Mouse (Mus musculus) midbrain, embryonic 10.5 days (tissue): ENCODE measurements around the gene Plscr3. TPM values are rescaled to one million over a fixed set of nuclear protein-coding genes. Genes with fewer than 3 reads are reported as not detected.
A peak's percentile ranks its signal among the peaks of the same experiment; 100 is the strongest.

Experiments used
- DNase-seq: peaks from one replicate; pipeline ENCODE4 v3.0.0-alpha.2; 2017; ENCODE audit warnings: low spot score
- H3K27ac ChIP-seq: fragments of 300-500 bp; sonication (generic); replicated peaks from 2 replicates; pipeline ENCODE4 v1.5.1; 2016; ENCODE audit warnings: mild to moderate bottlenecking
- H3K27me3 ChIP-seq: fragments of 300-500 bp; sonication (generic); 2 replicates; pipeline ENCODE4 v1.6.1; 2016; ENCODE audit warnings: low read depth, mild to moderate bottlenecking; ENCODE audit not compliant: poor library complexity, severe bottlenecking
- H3K36me3 ChIP-seq: fragments of 300-500 bp; sonication (generic); 2 replicates; pipeline ENCODE4 v1.6.1; 2016; ENCODE audit warnings: mild to moderate bottlenecking, moderate library complexity
- H3K4me1 ChIP-seq: fragments of 300-500 bp; sonication (generic); 2 replicates; pipeline ENCODE4 v1.6.1; 2016
- H3K4me3 ChIP-seq: fragments of 300-500 bp; sonication (generic); 2 replicates; pipeline ENCODE4 v1.5.1; 2016; ENCODE audit warnings: mild to moderate bottlenecking, moderate library complexity
- H3K9me3 ChIP-seq: fragments of 300-500 bp; sonication (generic); replicated peaks from 2 replicates; pipeline ENCODE4 v1.6.1; 2016; ENCODE audit warnings: mild to moderate bottlenecking
- WGBS: fragments of 180-500 bp; shearing (Covaris S2); methylation state at CpG from one replicate; pipeline ENCODE4 v1.1.7; 2016; 5-methylcytosine and 5-hydroxymethylcytosine counted together
- microRNA-seq: library from miRNA; unstranded; fragments of <30 nt; microRNA quantifications from one replicate; pipeline ENCODE4, GENCODE M21; 2017
- polyA plus RNA-seq: library from polyadenylated mRNA; unstranded; fragments of >200 nt; fragmentation: Nextera tagmentation; extraction: Ambion mirVana; gene quantifications from 2 replicates; pipeline ENCODE4 v1.2.1, GENCODE M21; 2016

Gene Plscr3
- polyA plus RNA-seq, 1 experiment from 2014 or later, result 70.4 TPM

- DNase-seq, result no peak
- Histone ChIP-seq H3K4me3 (no peak overlapping the region), H3K9me3 (no peaks in the 10 kb centered on the region), H3K4me1 (peaks cover 23% of the 10 kb centered on the region), H3K27ac (no peak overlapping the region), H3K27me3 (no peaks in the 10 kb centered on the region), H3K36me3 (peaks cover 5% of the 10 kb centered on the region; the same call in 1 of the 2 replicates)
- 89% methylated on average over 5 of the region's 5 CpGs for WGBS
Observed at GRCm38 (mm10) chr11:69894671-69895070, 48.5 kb downstream of the Plscr3 start.

DNA sequence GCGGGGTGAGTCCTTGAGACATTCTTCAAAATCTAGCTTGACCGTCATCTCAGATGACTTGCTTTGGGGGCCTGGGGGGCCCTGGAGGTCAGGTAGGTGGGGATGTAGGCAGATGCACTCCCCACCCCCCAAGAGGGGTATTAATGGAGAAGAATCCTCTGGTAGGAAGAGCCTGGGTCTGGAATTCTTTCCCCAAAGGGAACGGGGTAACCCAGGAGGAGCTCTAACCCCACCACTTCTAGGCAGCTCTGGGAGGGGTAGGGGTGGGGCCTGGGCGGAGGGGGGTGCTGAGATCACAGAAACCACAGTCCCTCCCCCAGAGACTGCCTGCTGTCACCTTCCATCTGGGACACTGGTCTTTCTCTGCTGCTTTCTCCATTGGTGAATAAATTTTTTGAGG is 49.1 kb downstream of the Plscr3 start, which contains the start of gene Acap1:
TSS of gene Acap1 (minus strand) at position 249 of the 400 bp plus-strand sequence.
- Histone ChIP-seq H3K4me1 (peaks cover 29% of the 10 kb centered on the region), H3K27me3 (no peaks in the 10 kb centered on the region), H3K4me3 (no peak within 1 kb of the TSS), H3K27ac (no peak within 1 kb of the TSS), H3K36me3 (peaks cover 5% of the 10 kb centered on the region; the same call in 1 of the 2 replicates), H3K9me3 (no peaks in the 10 kb centered on the region)
- no peak for DNase-seq
- WGBS, result 69% methylated on average over 4 of the region's 4 CpGs

- H3K4me1 ChIP-seq, result peaks cover 51% of the 10 kb centered on the region
Observed at GRCm38 (mm10) chr11:69899870-69900269, 53.7 kb downstream of the Plscr3 start.

GRCm38 (mm10) chr11:69900471-69901405 is 54.6 kb downstream of the Plscr3 start, which contains the start of the genes 2810408A11Rik and Neurl4:
Gene 2810408A11Rik, minus strand, starts transcription at chr11:69900987.
Gene Neurl4, plus strand, starts transcription at chr11:69901072.
- WGBS, result under 1% methylated on average over 38 of the region's 38 CpGs
- peak within 1 kb of the TSS; percentile 91 for H3K4me3 ChIP-seq
- no peaks in the 10 kb centered on the region for H3K27me3 ChIP-seq
- no peaks in the 10 kb centered on the region for H3K9me3 ChIP-seq
- peak within 1 kb of the TSS; percentile 100 for H3K27ac ChIP-seq
- H3K4me1 ChIP-seq, result peaks cover 51% of the 10 kb centered on the region
- peaks cover 34% of the 10 kb centered on the region for H3K36me3 ChIP-seq
- DNase-seq, result peak; percentile 93

More at GRCm38 (mm10) chr11:69899870-69900269, 53.7 kb downstream of the Plscr3 start:
- 29% methylated on average over 4 of the region's 4 CpGs for WGBS
- H3K27ac ChIP-seq, result peak overlapping the region; percentile 100
- DNase-seq, result no peak
- peak overlapping the region; percentile 91 for H3K4me3 ChIP-seq
- peaks cover 25% of the 10 kb centered on the region for H3K36me3 ChIP-seq
- H3K27me3 ChIP-seq, result no peaks in the 10 kb centered on the region
- no peaks in the 10 kb centered on the region for H3K9me3 ChIP-seq

GRCm38 (mm10) chr11:69901406-69901846 is 55.2 kb downstream of the Plscr3 start:
- Histone ChIP-seq H3K9me3 (no peaks in the 10 kb centered on the region), H3K4me1 (peaks cover 51% of the 10 kb centered on the region), H3K4me3 (peak overlapping the region; percentile 91), H3K36me3 (peaks cover 41% of the 10 kb centered on the region), H3K27me3 (no peaks in the 10 kb centered on the region), H3K27ac (peak overlapping the region; percentile 100)
- WGBS, result under 1% methylated on average over 42 of the region's 42 CpGs
- peak; percentile 97 for DNase-seq

Small RNA genes within 50 kb of the gene (microRNA-seq; reads per million reads assigned to microRNA genes)
- not detected for gene Mir6924

Other genes with a start within 250 kb of the Plscr3 start
- gene Atp1b2, start 240.4 kb upstream of the Plscr3 start, polyA plus RNA-seq, result 6.0 and 8.6 TPM in 2 replicates
- gene Shbg, start 228.5 kb upstream of the Plscr3 start, polyA plus RNA-seq, result not detected in 2 replicates
- gene Sat2, start 224.4 kb upstream of the Plscr3 start, polyA plus RNA-seq, result 16.1 and 20.6 TPM in 2 replicates
- 36.2 and 39.1 TPM in 2 replicates for gene Fxr2, start 213.4 kb upstream of the Plscr3 start, polyA plus RNA-seq
- 0.16 TPM in 1 of 2 replicates, not detected in the other for gene Sox15, start 191.1 kb upstream of the Plscr3 start, polyA plus RNA-seq
- 85.1 and 86.2 TPM in 2 replicates for gene Mpdu1, start 183.7 kb upstream of the Plscr3 start, polyA plus RNA-seq
- 7.0 and 7.4 TPM in 2 replicates for gene Cd68, start 180.2 kb upstream of the Plscr3 start, polyA plus RNA-seq
- gene Eif4a1, start 174.0 kb upstream of the Plscr3 start, polyA plus RNA-seq, result 710 and 716 TPM in 2 replicates
- gene Senp3, start 164.3 kb upstream of the Plscr3 start, polyA plus RNA-seq, result 112 and 114 TPM in 2 replicates
- 0.11 and 0.30 TPM in 2 replicates for gene Tnfsf13, start 160.6 kb upstream of the Plscr3 start, polyA plus RNA-seq
- 1.2 and 1.4 TPM in 2 replicates for gene Tnfsf12, start 150.5 kb upstream of the Plscr3 start, polyA plus RNA-seq
- 1.0 and 1.3 TPM in 2 replicates for gene Tnfsfm13, start 150.3 kb upstream of the Plscr3 start, polyA plus RNA-seq
- gene Polr2a, start 87.7 kb upstream of the Plscr3 start, polyA plus RNA-seq, result 25.6 and 32.2 TPM in 2 replicates
- gene Slc35g3, start 84.4 kb upstream of the Plscr3 start, polyA plus RNA-seq, result 0.09 TPM in 1 of 2 replicates, not detected in the other
- 0.64 and 0.91 TPM in 2 replicates for gene Zbtb4, start 80.5 kb upstream of the Plscr3 start, polyA plus RNA-seq
- gene Chrnb1, start 50.4 kb upstream of the Plscr3 start, polyA plus RNA-seq, result 1.1 TPM in 2 replicates
- 1.0 and 1.4 TPM in 2 replicates for gene Fgf11, start 44.5 kb upstream of the Plscr3 start, polyA plus RNA-seq
- 0.90 and 0.99 TPM in 2 replicates for gene Tmem102, start 40.8 kb upstream of the Plscr3 start, polyA plus RNA-seq
- gene Gm39566, start 31.1 kb upstream of the Plscr3 start, polyA plus RNA-seq, result not detected in 2 replicates
- not detected in 2 replicates for gene Spem2, start 27.9 kb upstream of the Plscr3 start, polyA plus RNA-seq
- gene Spem1, start 24.2 kb upstream of the Plscr3 start, polyA plus RNA-seq, result 0.12 and 0.19 TPM in 2 replicates
- 6.1 and 8.6 TPM in 2 replicates for gene Nlgn2, start 8.6 kb upstream of the Plscr3 start, polyA plus RNA-seq
- 345 and 346 TPM in 2 replicates for gene Tmem256, start 7.9 kb upstream of the Plscr3 start, polyA plus RNA-seq
- 0.41 and 0.44 TPM in 2 replicates for gene Tnk1, start 12.4 kb downstream of the Plscr3 start, polyA plus RNA-seq
- not detected in 2 replicates for gene Tmem95, start 31.6 kb downstream of the Plscr3 start, polyA plus RNA-seq
- gene Kctd11, start 35.0 kb downstream of the Plscr3 start, polyA plus RNA-seq, result 6.4 and 7.0 TPM in 2 replicates
- 1.0 and 1.2 TPM in 2 replicates for gene Acap1, start 49.2 kb downstream of the Plscr3 start, polyA plus RNA-seq
- gene 2810408A11Rik, start 54.6 kb downstream of the Plscr3 start, polyA plus RNA-seq, result 14.8 and 20.5 TPM in 2 replicates
- 12.8 and 14.3 TPM in 2 replicates for gene Neurl4, start 54.7 kb downstream of the Plscr3 start, polyA plus RNA-seq
- gene Gps2, start 67.5 kb downstream of the Plscr3 start, polyA plus RNA-seq, result 98.4 and 111 TPM in 2 replicates
- 2,258 and 2,701 TPM in 2 replicates for gene Eif5a, start 75.6 kb downstream of the Plscr3 start, polyA plus RNA-seq
- gene Ybx2, start 89.4 kb downstream of the Plscr3 start, polyA plus RNA-seq, result 2.4 and 2.8 TPM in 2 replicates
- gene Slc2a4, start 101.8 kb downstream of the Plscr3 start, polyA plus RNA-seq, result 12.6 and 12.8 TPM in 2 replicates
- gene Cldn7, start 118.4 kb downstream of the Plscr3 start, polyA plus RNA-seq, result 7.1 and 7.6 TPM in 2 replicates
- gene Ctdnep1, start 134.8 kb downstream of the Plscr3 start, polyA plus RNA-seq, result 20.5 and 26.3 TPM in 2 replicates
- gene Elp5, start 136.1 kb downstream of the Plscr3 start, polyA plus RNA-seq, result 151 and 155 TPM in 2 replicates
- gene Gabarap, start 144.8 kb downstream of the Plscr3 start, polyA plus RNA-seq, result 409 and 454 TPM in 2 replicates
- 95.1 and 96.3 TPM in 2 replicates for gene Phf23, start 149.4 kb downstream of the Plscr3 start, polyA plus RNA-seq
- 52.1 and 54.1 TPM in 2 replicates for gene Dvl2, start 154.2 kb downstream of the Plscr3 start, polyA plus RNA-seq
- gene Acadvl, start 169.0 kb downstream of the Plscr3 start, polyA plus RNA-seq, result 42.2 and 48.6 TPM in 2 replicates
- 16.6 and 23.8 TPM in 2 replicates for gene Dlg4, start 170.6 kb downstream of the Plscr3 start, polyA plus RNA-seq
- gene Asgr1, start 207.7 kb downstream of the Plscr3 start, polyA plus RNA-seq, result 0.58 and 0.73 TPM in 2 replicates
- not detected in 2 replicates for gene Asgr2, start 246.3 kb downstream of the Plscr3 start, polyA plus RNA-seq